Mouse (Mus musculus) gastrocnemius, postnatal 36 days (tissue): ENCODE measurements around the gene Tmem138. TPM values are rescaled to one million over a fixed set of nuclear protein-coding genes. Genes with fewer than 3 reads are reported as not detected.
"Not testable (repeated sequence)": the region's sequence is repeated elsewhere in the genome, so short reads cannot be mapped to it uniquely, and the experiment has no call there.

ENCODE experiments used
- DNase-seq, 2 experiments: peaks; one replicate each; pipeline ENCODE4 v3.0.0; 2022
- intact Hi-C: fragments of 180-260 bp; cut with DNase I; formaldehyde crosslinking; loops from one replicate; pipeline ENCODE4 v1.15.1; 2025
- total RNA-seq, 2 experiments: library from RNA; stranded (reverse); gene quantifications; 2 replicates each; pipeline ENCODE4 v1.2.3; 2021

Gene Tmem138
- total RNA-seq, 2 experiments from 2014 or later, result 0.71 to 0.94 TPM

- no peak for DNase-seq
- intact Hi-C loops, result no loop called here
Observed at GRCm38 (mm10) chr19:10580761-10581160, 3.6 kb upstream of the Tmem138 start.

- DNase-seq, result no peak
- intact Hi-C loops, result no loop called here
Observed at GRCm38 (mm10) chr19:10580102-10580501, 2.9 kb upstream of the Tmem138 start.

- intact Hi-C loops, result no loop called here
- DNase-seq, result no peak
Observed at GRCm38 (mm10) chr19:10569627-10570026, 7.5 kb downstream of the Tmem138 start.

- no peak for DNase-seq
Observed at GRCm38 (mm10) chr19:10565217-10565616, 11.9 kb downstream of the Tmem138 start.

GRCm38 (mm10) chr19:10564278-10564677 lies 12.9 kb downstream of the Tmem138 start:
- intact Hi-C loops, result no loop called here
- no peak for DNase-seq

More at GRCm38 (mm10) chr19:10565217-10565616, 11.9 kb downstream of the Tmem138 start:
- intact Hi-C loops, result no loop called here

GRCm38 (mm10) chr19:10562351-10562750 lies 14.8 kb downstream of the Tmem138 start:
- DNase-seq, result no peak
- intact Hi-C loops, result no loop called here

GRCm38 (mm10) chr19:10561558-10562314 lies 15.4 kb downstream of the Tmem138 start:
- DNase-seq, result no peak
- intact Hi-C loops, result no loop called here

GRCm38 (mm10) chr19:10560108-10560507 lies 17.1 kb downstream of the Tmem138 start:
- intact Hi-C loops, result no loop called here
- no peak for DNase-seq

- intact Hi-C loops, result loop anchor here (5.0 kb wide), 1 partner anchor 44 kb away; no protein-coding TSS in a partner anchor
- not testable (repeated sequence) for DNase-seq
Observed at GRCm38 (mm10) chr19:10557837-10558375, 19.3 kb downstream of the Tmem138 start.

- no peak for DNase-seq
- intact Hi-C loops, result loop anchor here (5.0 kb wide), 1 partner anchor 45 kb away; no protein-coding TSS in a partner anchor
Observed at GRCm38 (mm10) chr19:10557430-10557829, 19.7 kb downstream of the Tmem138 start.

- intact Hi-C loops, result loop anchor here (5.0 kb wide), 1 partner anchor 45 kb away; no protein-coding TSS in a partner anchor
- no peak for DNase-seq
Observed at GRCm38 (mm10) chr19:10557001-10557400, 20.2 kb downstream of the Tmem138 start.

- intact Hi-C loops, result loop anchor here (5.0 kb wide), 1 partner anchor 46 kb away; no protein-coding TSS in a partner anchor
- DNase-seq, result peak; percentile 76 to 79
Observed at GRCm38 (mm10) chr19:10555624-10556510, 21.3 kb downstream of the Tmem138 start, which contains the start of gene Tmem216. TSS of gene Tmem216 (minus strand) at chr19:10556238.

- DNase-seq, result no peak
- intact Hi-C loops, result no loop called here
Observed at GRCm38 (mm10) chr19:10539454-10539853, 37.7 kb downstream of the Tmem138 start.

GRCm38 (mm10) chr19:10530082-10530481 lies 47.1 kb downstream of the Tmem138 start:
- DNase-seq, result no peak
- intact Hi-C loops, result no loop called here

GRCm38 (mm10) chr19:10525910-10526309 lies 51.3 kb downstream of the Tmem138 start, which contains the start of gene Sdhaf2:
TSS of gene Sdhaf2 (minus strand) at chr19:10526142.
- no peak for DNase-seq

GRCm38 (mm10) chr19:10525106-10525901 lies 51.9 kb downstream of the Tmem138 start, which contains the start of gene Cpsf7:
TSS of gene Cpsf7 (plus strand) at chr19:10525266.
- intact Hi-C loops, result no loop called here
- DNase-seq, result peak; percentile 85 to 88

More at GRCm38 (mm10) chr19:10525910-10526309, 51.3 kb downstream of the Tmem138 start, which contains the start of gene Sdhaf2:
- intact Hi-C loops, result no loop called here

GRCm38 (mm10) chr19:10524784-10525105 lies 52.4 kb downstream of the Tmem138 start:
- intact Hi-C loops, result no loop called here
- no peak for DNase-seq

GRCm38 (mm10) chr19:10523483-10524080 lies 53.6 kb downstream of the Tmem138 start:
- intact Hi-C loops, result no loop called here

GRCm38 (mm10) chr19:10521926-10522325 lies 55.2 kb downstream of the Tmem138 start:
- intact Hi-C loops, result no loop called here

More at GRCm38 (mm10) chr19:10523483-10524080, 53.6 kb downstream of the Tmem138 start:
- no peak for DNase-seq

More at GRCm38 (mm10) chr19:10521926-10522325, 55.2 kb downstream of the Tmem138 start:
- DNase-seq, result no peak
